Mouse (Mus musculus): ENCODE results near the gene Rad23a. TPM values are rescaled to one million over a fixed set of nuclear protein-coding genes. Genes with fewer than 3 reads are reported as not detected.

Gene Rad23a
- polyA plus RNA-seq, 1 experiment from 2014 or later, result 102 TPM

GRCm38 (mm10) chr8:84806031-84806430 is 34.4 kb downstream of the Rad23a start:
- Histone ChIP-seq H3K4me2 (no peak overlapping the region), H3K9ac (no peak overlapping the region), H3K27ac (no peak overlapping the region), H3K27me3 (no peaks in the 10 kb centered on the region), H3K9me3 (no peaks in the 10 kb centered on the region), H3K36me3 (no peaks in the 10 kb centered on the region), H3K4me1 (peaks cover 39% of the 10 kb centered on the region), H3K4me3 (no peak overlapping the region)
- no peak for ATAC-seq (ENCODE audit: insufficient number of reproducible peaks, low FRiP score, low TSS enrichment, low read depth)
- 93% methylated on average over 5 of the region's 5 CpGs for WGBS

- WGBS, result 2% methylated on average over 51 of the region's 125 CpGs
- H3K27me3 ChIP-seq, result peaks cover 4% of the 10 kb centered on the region; the same call in 1 of the 2 replicates
- H3K4me1 ChIP-seq, result peaks cover 59% of the 10 kb centered on the region
- H3K27ac ChIP-seq, result peak within 1 kb of the TSS; percentile 97
- no peaks in the 10 kb centered on the region for H3K9me3 ChIP-seq
- H3K4me3 ChIP-seq, result peak within 1 kb of the TSS; percentile 91
- H3K36me3 ChIP-seq, result peaks cover 19% of the 10 kb centered on the region
- H3K4me2 ChIP-seq, result peak within 1 kb of the TSS; percentile 68
- H3K9ac ChIP-seq, result peak within 1 kb of the TSS; percentile 100
- peak; percentile 45 for ATAC-seq (ENCODE audit: insufficient number of reproducible peaks, low FRiP score, low TSS enrichment, low read depth)
These were observed 40.2 kb downstream of the Rad23a start, which contains the start of gene Nfix for GRCm38 (mm10) chr8:84799999-84800831. Gene Nfix, minus strand, starts transcription at chr8:84800344.

- peaks cover 4% of the 10 kb centered on the region; the same call in 1 of the 2 replicates for H3K27me3 ChIP-seq
These were observed 41.1 kb downstream of the Rad23a start for GRCm38 (mm10) chr8:84799136-84799931.

GRCm38 (mm10) chr8:84798446-84799135 is 41.9 kb downstream of the Rad23a start:
- Histone ChIP-seq H3K27ac (peak overlapping the region; percentile 97), H3K4me3 (peak overlapping the region; percentile 91), H3K4me1 (peaks cover 72% of the 10 kb centered on the region), H3K36me3 (peaks cover 19% of the 10 kb centered on the region), H3K27me3 (peaks cover 4% of the 10 kb centered on the region; the same call in 1 of the 2 replicates), H3K4me2 (peak overlapping the region; percentile 57), H3K9ac (peak overlapping the region; percentile 100), H3K9me3 (no peaks in the 10 kb centered on the region)
- 44% methylated on average over 10 of the region's 10 CpGs for WGBS
- ATAC-seq (ENCODE audit: insufficient number of reproducible peaks, low FRiP score, low TSS enrichment, low read depth), result no peak

More at GRCm38 (mm10) chr8:84799136-84799931, 41.1 kb downstream of the Rad23a start:
- peaks cover 19% of the 10 kb centered on the region for H3K36me3 ChIP-seq
- peak overlapping the region; percentile 57 for H3K4me2 ChIP-seq
- H3K27ac ChIP-seq, result peak overlapping the region; percentile 97
- under 1% methylated on average over 70 of the region's 108 CpGs for WGBS
- ATAC-seq (ENCODE audit: insufficient number of reproducible peaks, low FRiP score, low TSS enrichment, low read depth), result 0 out of 2 replicates have a peak, but pooled peaks have one; percentile 10
- peaks cover 65% of the 10 kb centered on the region for H3K4me1 ChIP-seq
- peak overlapping the region; percentile 100 for H3K9ac ChIP-seq
- H3K4me3 ChIP-seq, result peak overlapping the region; percentile 91
- no peaks in the 10 kb centered on the region for H3K9me3 ChIP-seq

GRCm38 (mm10) chr8:84797971-84798370 is 42.5 kb downstream of the Rad23a start:
- Histone ChIP-seq H3K4me3 (peak overlapping the region; percentile 91), H3K9me3 (no peaks in the 10 kb centered on the region), H3K4me1 (peaks cover 73% of the 10 kb centered on the region), H3K27me3 (peaks cover 4% of the 10 kb centered on the region; the same call in 1 of the 2 replicates), H3K4me2 (peak overlapping the region; percentile 57), H3K9ac (peak overlapping the region; percentile 100), H3K36me3 (peaks cover 19% of the 10 kb centered on the region), H3K27ac (peak overlapping the region; percentile 17; the same call in 1 of the 2 replicates)
- 64% methylated on average over 6 of the region's 6 CpGs for WGBS
- no peak for ATAC-seq (ENCODE audit: insufficient number of reproducible peaks, low FRiP score, low TSS enrichment, low read depth)

GRCm38 (mm10) chr8:84797256-84797797 is 43.1 kb downstream of the Rad23a start:
- WGBS, result 73% methylated on average over 15 of the region's 15 CpGs
- peaks cover 4% of the 10 kb centered on the region; the same call in 1 of the 2 replicates for H3K27me3 ChIP-seq
- H3K9ac ChIP-seq, result peak overlapping the region; percentile 100; the same call in 1 of the 2 replicates
- no peak for ATAC-seq (ENCODE audit: insufficient number of reproducible peaks, low FRiP score, low TSS enrichment, low read depth)
- H3K27ac ChIP-seq, result peak overlapping the region; percentile 11; the same call in 1 of the 2 replicates
- H3K4me3 ChIP-seq, result peak overlapping the region; percentile 91
- H3K4me1 ChIP-seq, result peaks cover 75% of the 10 kb centered on the region
- peaks cover 19% of the 10 kb centered on the region for H3K36me3 ChIP-seq
- H3K4me2 ChIP-seq, result peak overlapping the region; percentile 57
- no peaks in the 10 kb centered on the region for H3K9me3 ChIP-seq

GRCm38 (mm10) chr8:84794486-84794885 is 46.0 kb downstream of the Rad23a start:
- peak overlapping the region; percentile 29 for H3K4me3 ChIP-seq

GRCm38 (mm10) chr8:84793791-84794485 is 46.5 kb downstream of the Rad23a start:
- peak overlapping the region; percentile 50 for H3K4me2 ChIP-seq
- ATAC-seq (ENCODE audit: insufficient number of reproducible peaks, low FRiP score, low TSS enrichment, low read depth), result peak; percentile 74
- H3K4me3 ChIP-seq, result peak overlapping the region; percentile 29
- peaks cover 96% of the 10 kb centered on the region for H3K4me1 ChIP-seq
- H3K36me3 ChIP-seq, result peaks cover 19% of the 10 kb centered on the region
- peak overlapping the region; percentile 20 for H3K9ac ChIP-seq
- H3K27ac ChIP-seq, result peak overlapping the region; percentile 92
- WGBS, result 54% methylated on average over 12 of the region's 13 CpGs
- H3K27me3 ChIP-seq, result peaks cover 4% of the 10 kb centered on the region; the same call in 1 of the 2 replicates
- no peaks in the 10 kb centered on the region for H3K9me3 ChIP-seq

More at GRCm38 (mm10) chr8:84794486-84794885, 46.0 kb downstream of the Rad23a start:
- Histone ChIP-seq H3K4me1 (peaks cover 90% of the 10 kb centered on the region), H3K27ac (peak overlapping the region; percentile 92), H3K4me2 (peak overlapping the region; percentile 50), H3K27me3 (peaks cover 4% of the 10 kb centered on the region; the same call in 1 of the 2 replicates), H3K9ac (peak overlapping the region; percentile 31; the same call in 1 of the 2 replicates), H3K9me3 (no peaks in the 10 kb centered on the region), H3K36me3 (peaks cover 19% of the 10 kb centered on the region)
- no peak for ATAC-seq (ENCODE audit: insufficient number of reproducible peaks, low FRiP score, low TSS enrichment, low read depth)
- WGBS, result 47% methylated on average over 7 of the region's 7 CpGs

GRCm38 (mm10) chr8:84793134-84793533 is 47.3 kb downstream of the Rad23a start:
- Histone ChIP-seq H3K36me3 (peaks cover 15% of the 10 kb centered on the region), H3K9ac (no peak overlapping the region), H3K4me1 (peaks cover 99% of the 10 kb centered on the region), H3K27me3 (peaks cover 3% of the 10 kb centered on the region; the same call in 1 of the 2 replicates), H3K4me2 (0 out of 2 replicates have a peak overlapping the region, but pooled peaks have one; percentile 50), H3K9me3 (no peaks in the 10 kb centered on the region), H3K27ac (peak overlapping the region; percentile 92; the same call in 1 of the 2 replicates), H3K4me3 (no peak overlapping the region)
- 79% methylated on average over 9 of the region's 9 CpGs for WGBS
- no peak for ATAC-seq (ENCODE audit: insufficient number of reproducible peaks, low FRiP score, low TSS enrichment, low read depth)

- H3K9ac ChIP-seq, result no peak overlapping the region
- H3K36me3 ChIP-seq, result peaks cover 13% of the 10 kb centered on the region
- H3K4me3 ChIP-seq, result no peak overlapping the region
- H3K27ac ChIP-seq, result no peak overlapping the region; the same call in 1 of the 2 replicates
- H3K4me1 ChIP-seq, result peaks cover 99% of the 10 kb centered on the region
- no peaks in the 10 kb centered on the region for H3K27me3 ChIP-seq
- H3K4me2 ChIP-seq, result no peak overlapping the region
- H3K9me3 ChIP-seq, result no peaks in the 10 kb centered on the region
- 79% methylated on average over 12 of the region's 12 CpGs for WGBS
- no peak for ATAC-seq (ENCODE audit: insufficient number of reproducible peaks, low FRiP score, low TSS enrichment, low read depth)
These were observed 48.0 kb downstream of the Rad23a start for GRCm38 (mm10) chr8:84792429-84792947.
